Mouse (Mus musculus) embryonic fibroblast, embryonic 13.5 days (primary cell): Measurements from ENCODE around the gene Tshz2.

Source experiments
- CTCF ChIP-seq: IDR thresholded peaks from 2 replicates; pipeline ENCODE4 v1.5.1; 2011; ENCODE audit warnings: mild to moderate bottlenecking, control low read depth, low read length, moderate library complexity, borderline replicate concordance; ENCODE audit not compliant: insufficient read depth
- POLR2A ChIP-seq: IDR thresholded peaks from 2 replicates; pipeline ENCODE4 v1.6.1; 2011; ENCODE audit warnings: low read depth, mild to moderate bottlenecking, control low read depth, low read length, moderate library complexity

DNA sequence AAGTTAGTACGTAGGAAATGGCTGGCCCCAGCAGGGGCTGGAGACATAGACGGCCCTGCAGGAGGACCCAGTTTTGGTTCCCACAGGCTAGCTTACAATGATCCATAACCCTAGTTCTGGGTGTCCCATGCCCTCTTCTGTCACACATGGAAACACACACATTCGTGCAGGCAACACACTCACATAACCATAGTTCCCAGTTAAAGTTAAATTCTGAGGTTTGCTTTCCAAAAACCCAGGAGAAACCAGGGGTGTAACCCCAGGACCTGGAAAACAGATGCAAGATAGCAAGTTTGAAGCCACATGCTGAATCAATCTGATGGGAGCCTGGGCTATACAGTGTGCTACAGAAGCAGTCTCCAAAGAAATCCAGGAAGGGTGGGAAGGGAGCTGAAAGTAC lies 475.0 kb downstream of the Tshz2 start:
- TF ChIP-seq CTCF = no peak
- no peak for TF ChIP-seq POLR2A
